Mouse (Mus musculus) megakaryocyte, embryonic 14.5 days (primary cell): ENCODE results near the gene Bok.

Experiments used
- FLI1 ChIP-seq: IDR thresholded peaks from 2 replicates; pipeline ENCODE4 v1.6.1; 2012; ENCODE audit warnings: low read length, inconsistent platforms, mixed read lengths
- GATA1 ChIP-seq: IDR thresholded peaks from 3 replicates; pipeline ENCODE4 v1.6.1; 2012; ENCODE audit warnings: mixed read lengths, low read length, inconsistent platforms, borderline replicate concordance

DNA sequence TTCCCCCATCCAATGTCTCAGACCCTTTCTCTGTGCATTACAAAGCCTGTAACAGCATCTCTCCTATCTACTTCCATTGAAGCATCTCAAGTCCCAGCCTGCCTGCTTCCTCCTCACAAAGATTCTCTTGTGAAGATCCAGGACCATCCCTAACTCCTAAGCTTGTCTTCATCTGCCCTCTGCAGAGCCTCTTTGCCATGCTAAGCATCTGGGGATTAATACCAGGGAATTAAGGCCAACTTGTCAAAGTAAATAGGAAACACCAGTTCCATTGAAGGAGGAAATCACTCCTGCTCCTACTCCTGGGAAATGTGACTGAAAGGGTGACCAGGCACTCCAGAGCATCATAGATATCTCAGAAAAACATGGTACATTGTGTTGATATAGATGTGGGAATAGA is 15.5 kb upstream of the Bok start:
- TF ChIP-seq FLI1 = no peak
- TF ChIP-seq GATA1 = no peak
